Mouse (Mus musculus) lung, adult 2 months (tissue): ENCODE data around the gene Bri3bp. TPM values are rescaled to one million over a fixed set of nuclear protein-coding genes. Genes with fewer than 3 reads are reported as not detected.

Experiments used
- DNase-seq: peaks from one replicate; pipeline ENCODE4 v3.0.0; 2022
- H3K4me1 ChIP-seq: fragments of 200-500 bp; 2 replicates; pipeline ENCODE4 v1.6.1; 2011; ENCODE audit warnings: low read length; ENCODE audit not compliant: control insufficient read depth, insufficient read depth
- H3K4me3 ChIP-seq: fragments of 200-500 bp; replicated peaks from 2 replicates; pipeline ENCODE3; 2011; ENCODE audit warnings: low read depth, mild to moderate bottlenecking, control low read depth, low read length; ENCODE audit errors: extremely low read depth
- CTCF ChIP-seq: fragments of 200-500 bp; IDR thresholded peaks from 2 replicates; pipeline ENCODE4 v1.5.1; 2011; ENCODE audit warnings: mild to moderate bottlenecking, low read length, control low read depth; ENCODE audit not compliant: insufficient read depth
- POLR2A ChIP-seq: fragments of 200-500 bp; IDR thresholded peaks from 2 replicates; pipeline ENCODE4 v1.6.1; 2011; ENCODE audit warnings: low read depth, mild to moderate bottlenecking, control low read depth, low read length, borderline replicate concordance; ENCODE audit errors: extremely low read depth
- WGBS: fragments of 180-500 bp; shearing (Covaris S2); methylation state at CpG from one replicate; pipeline ENCODE4 v1.1.7; 2018; 5-methylcytosine and 5-hydroxymethylcytosine counted together
- polyA plus RNA-seq: library from polyadenylated mRNA; depleted of rRNA; stranded (reverse); fragments of >200 nt; gene quantifications from 2 replicates; pipeline ENCODE4 v1.2.3, GENCODE M21; 2012; rRNA removed

Gene Bri3bp
- polyA plus RNA-seq, 1 experiment: 8.2 TPM

GRCm38 (mm10) chr5:125507582-125507981, 66.2 kb downstream of the Bri3bp start:
- WGBS: 89% methylated on average over 9 of the region's 9 CpGs
- no peak for DNase-seq
- TF ChIP-seq CTCF: 0 out of 2 replicates have a peak, but pooled peaks have one; percentile 9
- TF ChIP-seq POLR2A: no peak
- no peaks in the 10 kb centered on the region for H3K4me1 ChIP-seq
- H3K4me3 ChIP-seq: no peak overlapping the region

GRCm38 (mm10) chr5:125508006-125508405, 66.6 kb downstream of the Bri3bp start:
- H3K4me3 ChIP-seq: no peak overlapping the region
- WGBS: 96% methylated on average over 10 of the region's 10 CpGs
- TF ChIP-seq CTCF (no peak), POLR2A (no peak)
- no peak for DNase-seq
- no peaks in the 10 kb centered on the region for H3K4me1 ChIP-seq

DNA sequence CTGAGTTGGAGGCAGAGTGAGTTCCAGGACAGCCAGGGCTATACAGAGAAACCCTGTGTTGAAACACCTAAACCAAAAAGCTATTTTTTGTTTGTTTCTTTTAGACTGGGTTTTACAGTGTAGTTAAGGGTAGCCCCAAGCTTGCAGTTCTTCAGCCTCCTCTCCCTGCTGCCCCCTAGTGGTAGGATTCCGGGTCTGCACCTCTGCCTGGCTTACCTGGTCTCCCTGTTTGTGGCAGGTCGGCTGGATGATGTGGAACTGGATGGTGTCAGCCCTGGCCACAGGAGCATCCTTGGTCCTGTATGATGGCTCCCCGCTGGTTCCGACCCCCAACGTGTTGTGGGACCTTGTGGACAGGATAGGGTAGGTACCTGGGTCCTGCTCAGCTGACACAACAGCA, 68.2 kb downstream of the Bri3bp start:
- 56% methylated on average over 5 of the region's 5 CpGs for WGBS
- Histone ChIP-seq H3K4me1 (no peaks in the 10 kb centered on the region), H3K4me3 (no peak overlapping the region)
- DNase-seq: peak; percentile 39
- TF ChIP-seq POLR2A: no peak
- TF ChIP-seq CTCF: peak; percentile 89

Other genes with a start within 250 kb of the Bri3bp start
- 173 and 196 TPM in 2 replicates for gene Scarb1, start 100.5 kb upstream of the Bri3bp start, polyA plus RNA-seq
- gene Gm10382, start 52.2 kb upstream of the Bri3bp start, polyA plus RNA-seq: 0.20 and 0.25 TPM in 2 replicates
- gene Ubc, start 51.4 kb upstream of the Bri3bp start, polyA plus RNA-seq: 705 and 874 TPM in 2 replicates
- 11.1 and 13.4 TPM in 2 replicates for gene Dhx37, start 7.4 kb upstream of the Bri3bp start, polyA plus RNA-seq
- gene Aacs, start 34.2 kb downstream of the Bri3bp start, polyA plus RNA-seq: 53.0 and 58.6 TPM in 2 replicates
- 0.05 and 0.18 TPM in 2 replicates for gene Tmem132b, start 90.2 kb downstream of the Bri3bp start, polyA plus RNA-seq